Mouse (Mus musculus): Measurements from ENCODE around the gene Dffa.
A peak's percentile ranks its signal among the peaks of the same experiment; 100 is the strongest.
"Not testable (repeated sequence)": the region's sequence is repeated elsewhere in the genome, so short reads cannot be mapped to it uniquely, and the experiment has no call there.

Gene Dffa

GRCm38 (mm10) chr4:149098571-149098970, 5.4 kb upstream of the Dffa start:
- no peak for DNase-seq (ENCODE audit: low spot score in 2 of 2)

GRCm38 (mm10) chr4:149099369-149100017, 4.5 kb upstream of the Dffa start, which contains the start of gene Pex14:
Gene Pex14 (minus strand): TSS chr4:149099876.
- DNase-seq (ENCODE audit: low spot score in 2 of 2) = peak; percentile 80

- not testable (repeated sequence) for DNase-seq (ENCODE audit: low spot score in 2 of 2)
These were observed 3.5 kb upstream of the Dffa start for GRCm38 (mm10) chr4:149100449-149100848.

- no peak for DNase-seq (ENCODE audit: low spot score in 2 of 2)
These were observed 2.5 kb upstream of the Dffa start for GRCm38 (mm10) chr4:149101456-149101855.

GRCm38 (mm10) chr4:149119978-149120562, 16.1 kb downstream of the Dffa start:
- not testable (repeated sequence) for DNase-seq (ENCODE audit: low spot score in 2 of 2)

GRCm38 (mm10) chr4:149123432-149123831, 19.5 kb downstream of the Dffa start:
- no peak for DNase-seq (ENCODE audit: low spot score in 2 of 2)

- no peak for DNase-seq (ENCODE audit: low spot score in 2 of 2)
These were observed 21.6 kb downstream of the Dffa start for GRCm38 (mm10) chr4:149125341-149126114.

GRCm38 (mm10) chr4:149126115-149126509, 22.2 kb downstream of the Dffa start:
- no peak for DNase-seq (ENCODE audit: low spot score in 2 of 2)

- DNase-seq (ENCODE audit: low spot score in 2 of 2) = no peak
These were observed 22.7 kb downstream of the Dffa start, which contains the start of gene Cort for GRCm38 (mm10) chr4:149126663-149127062. Gene Cort (minus strand): TSS chr4:149126763.

GRCm38 (mm10) chr4:149128467-149128866, 24.5 kb downstream of the Dffa start:
- no peak for DNase-seq (ENCODE audit: low spot score in 2 of 2)

- no peak for DNase-seq (ENCODE audit: low spot score in 2 of 2)
These were observed 27.2 kb downstream of the Dffa start for GRCm38 (mm10) chr4:149131021-149131752.

GRCm38 (mm10) chr4:149131789-149132565, 28.0 kb downstream of the Dffa start:
- DNase-seq (ENCODE audit: low spot score in 2 of 2) = no peak

GRCm38 (mm10) chr4:149133395-149133794, 29.4 kb downstream of the Dffa start:
- DNase-seq (ENCODE audit: low spot score in 2 of 2) = no peak

GRCm38 (mm10) chr4:149136116-149136850, 32.3 kb downstream of the Dffa start:
- DNase-seq (ENCODE audit: low spot score in 2 of 2) = no peak

- peak; percentile 79 to 94 for DNase-seq (ENCODE audit: low spot score in 2 of 2)
These were observed 33.2 kb downstream of the Dffa start, which contains the start of gene Cenps for GRCm38 (mm10) chr4:149136982-149137770. Gene Cenps (minus strand): TSS chr4:149137629.

- no peak for DNase-seq (ENCODE audit: low spot score in 2 of 2)
These were observed 34.6 kb downstream of the Dffa start for GRCm38 (mm10) chr4:149138515-149138914.

GRCm38 (mm10) chr4:149143594-149143993, 39.6 kb downstream of the Dffa start:
- no peak for DNase-seq (ENCODE audit: low spot score in 2 of 2)

- DNase-seq (ENCODE audit: low spot score in 2 of 2) = peak; percentile 54 to 81
These were observed 40.5 kb downstream of the Dffa start for GRCm38 (mm10) chr4:149144459-149144858.

GRCm38 (mm10) chr4:149145151-149145550, 41.2 kb downstream of the Dffa start:
- DNase-seq (ENCODE audit: low spot score in 2 of 2) = no peak

GRCm38 (mm10) chr4:149147528-149147927, 43.6 kb downstream of the Dffa start:
- DNase-seq (ENCODE audit: low spot score in 2 of 2) = no peak
